Mouse (Mus musculus): ENCODE measurements at regions not wholly inside any gene's neighbourhood (a gene's known extent, or its start where the extent isn't known, plus 50 kb on each side); places are given as distances from the start of the nearest gene placed in this dataset.

DNA sequence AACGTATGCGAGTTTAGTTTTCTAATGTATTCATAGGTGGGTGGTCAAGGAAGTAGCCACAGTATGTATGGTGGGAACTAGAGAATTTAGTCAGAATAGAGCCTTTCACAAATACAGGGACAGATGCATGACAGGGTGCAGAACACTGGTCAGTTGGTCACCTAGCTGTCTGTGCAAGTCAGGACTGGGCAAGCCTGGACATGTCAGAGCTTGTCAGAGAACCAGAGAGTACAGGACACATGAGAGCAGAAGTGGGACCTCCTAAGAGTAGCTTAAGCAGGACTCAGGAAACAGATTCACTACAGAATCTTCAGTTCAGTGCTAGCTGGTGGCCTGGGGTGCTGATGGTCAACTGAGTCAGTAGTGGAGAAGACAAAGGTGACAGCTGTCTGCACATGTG lies 395.7 kb upstream of the Tnp1 start:
- no peak for DNase-seq

DNA sequence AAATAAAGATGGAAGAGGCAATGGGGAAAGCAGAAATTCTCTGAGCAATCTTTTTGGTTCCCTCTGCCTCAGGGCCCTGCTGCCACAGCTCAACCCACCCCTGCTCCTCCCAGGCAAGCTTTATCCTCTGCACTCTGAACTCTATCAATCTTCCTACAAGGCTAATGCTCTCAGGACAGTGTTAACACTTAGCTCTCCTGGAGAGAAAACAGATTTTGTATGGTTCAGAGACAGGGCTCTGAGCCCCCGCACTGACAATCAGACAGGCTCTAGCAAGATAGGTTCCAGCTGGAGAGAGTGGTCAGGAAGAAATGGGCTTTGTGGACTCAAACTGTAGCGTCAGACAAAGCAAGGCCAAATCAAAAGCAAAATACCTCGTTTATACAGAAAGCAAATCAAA lies 383.5 kb upstream of the Tnp1 start:
- peak; percentile 30 for DNase-seq

DNA sequence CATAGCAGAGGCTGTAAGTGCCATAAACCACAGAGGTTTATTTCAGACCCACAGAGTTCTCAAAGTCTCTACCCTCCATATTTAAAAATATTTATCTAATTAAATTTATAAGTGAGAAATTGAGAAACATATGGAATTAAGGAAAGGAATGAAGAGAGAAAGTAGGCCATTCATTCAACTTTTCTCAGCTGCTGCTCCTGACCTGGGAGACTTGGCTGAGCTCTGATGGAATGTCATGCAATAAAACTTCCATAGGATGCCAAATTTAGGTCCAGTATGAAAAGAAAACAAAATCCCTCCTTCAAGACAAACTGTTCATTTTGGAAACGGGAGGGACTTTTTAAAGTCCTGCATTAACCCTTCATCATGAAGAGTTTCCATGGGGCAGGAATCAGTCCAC lies 379.3 kb upstream of the Tnp1 start:
- DNase-seq, result no peak

DNA sequence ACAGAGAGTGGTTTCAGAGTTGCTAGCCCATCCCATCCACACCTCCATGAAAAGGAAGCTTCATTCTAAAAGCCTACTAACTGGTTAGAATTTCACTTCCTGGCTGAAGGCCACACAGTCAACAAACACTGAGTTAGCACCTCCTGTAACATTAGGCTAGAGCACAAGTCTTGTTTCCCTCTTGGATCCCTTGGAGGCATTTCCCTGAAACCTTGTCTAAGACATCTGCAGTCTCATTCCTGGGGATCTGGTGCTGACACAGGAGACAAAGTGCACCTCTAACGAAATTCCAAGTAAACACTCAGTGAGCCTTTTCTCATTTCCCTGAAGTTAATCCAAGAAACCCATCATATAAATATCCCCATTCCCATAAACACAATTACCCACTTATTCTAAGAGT lies 378.8 kb upstream of the Tnp1 start:
- DNase-seq, result no peak

DNA sequence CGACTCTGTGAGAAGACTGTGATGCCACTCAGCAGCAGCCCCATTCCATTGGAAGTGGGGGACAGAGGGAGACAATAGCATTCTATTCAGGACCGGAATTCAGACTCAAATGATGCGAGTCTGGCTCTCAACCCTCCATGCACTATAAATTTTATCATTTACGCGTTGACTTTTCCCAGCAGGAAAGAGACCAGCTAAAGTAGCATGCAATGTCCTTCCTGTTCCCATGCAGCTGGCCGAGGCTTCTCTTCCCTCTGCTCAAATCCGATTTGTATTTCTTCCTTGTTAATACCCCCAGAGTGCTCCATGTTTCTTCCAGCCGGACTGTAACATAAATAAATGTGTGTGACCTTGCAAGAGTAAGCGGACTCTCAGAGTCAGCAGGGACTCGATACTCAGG lies 376.4 kb upstream of the Tnp1 start:
- DNase-seq, result peak; percentile 21

DNA sequence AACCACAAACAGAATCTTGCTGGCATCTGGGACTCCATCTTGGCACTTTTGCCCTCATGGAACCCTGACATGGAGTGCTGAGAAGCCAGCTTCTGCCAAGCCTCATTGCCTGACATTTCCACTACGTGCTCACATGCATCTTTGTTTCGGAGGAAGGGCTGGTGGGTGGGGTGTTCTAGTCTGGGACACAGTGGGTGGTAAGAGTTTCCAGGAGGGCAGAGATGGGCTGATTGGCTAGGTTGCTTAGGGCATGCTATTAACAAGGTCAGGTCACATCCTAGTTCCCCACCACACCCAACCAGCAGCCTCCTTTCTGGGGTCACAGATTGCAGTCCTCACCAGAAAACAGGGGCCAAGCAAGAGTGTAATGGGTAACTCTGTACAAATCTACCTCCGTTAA lies 374.3 kb upstream of the Tnp1 start:
- DNase-seq, result no peak

DNA sequence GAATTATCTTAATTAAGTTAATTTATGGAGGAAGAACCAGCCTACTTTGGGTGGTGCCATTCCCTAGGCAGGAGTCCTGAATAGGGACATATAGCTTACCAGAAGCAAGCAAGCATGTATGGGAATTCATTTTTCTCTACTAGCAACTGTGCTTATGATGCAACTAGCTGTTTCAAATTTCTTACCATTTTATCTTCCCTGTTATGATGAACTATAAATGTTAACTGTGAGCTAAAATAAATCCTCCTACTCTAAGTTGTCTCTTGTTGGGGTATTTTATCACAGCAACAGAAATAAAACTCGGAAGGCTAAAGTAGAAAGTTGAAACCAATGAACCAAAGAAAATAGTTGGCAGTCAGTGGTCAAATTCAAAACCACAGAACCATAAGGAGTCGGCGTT lies 373.5 kb upstream of the Tnp1 start:
- DNase-seq, result no peak

DNA sequence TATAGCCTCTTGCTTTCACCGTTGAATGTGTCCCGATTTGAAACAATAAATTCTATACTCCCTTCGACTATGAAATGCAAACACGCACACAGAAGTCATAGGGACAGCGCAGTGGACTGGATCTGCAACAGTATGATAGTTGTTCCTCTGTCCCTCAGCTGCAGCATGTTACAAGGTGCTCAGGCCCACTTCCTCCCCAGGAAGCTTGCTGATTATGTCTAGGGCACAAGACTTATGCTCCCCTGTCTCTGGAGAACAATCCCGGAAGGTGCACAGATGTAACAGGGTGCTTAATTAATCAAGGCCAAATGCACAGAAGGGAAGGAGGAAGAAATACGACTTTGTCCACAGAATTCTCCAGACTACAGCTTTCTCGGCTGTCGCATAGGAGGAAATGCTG lies 365.9 kb upstream of the Tnp1 start:
- DNase-seq, result no peak

DNA sequence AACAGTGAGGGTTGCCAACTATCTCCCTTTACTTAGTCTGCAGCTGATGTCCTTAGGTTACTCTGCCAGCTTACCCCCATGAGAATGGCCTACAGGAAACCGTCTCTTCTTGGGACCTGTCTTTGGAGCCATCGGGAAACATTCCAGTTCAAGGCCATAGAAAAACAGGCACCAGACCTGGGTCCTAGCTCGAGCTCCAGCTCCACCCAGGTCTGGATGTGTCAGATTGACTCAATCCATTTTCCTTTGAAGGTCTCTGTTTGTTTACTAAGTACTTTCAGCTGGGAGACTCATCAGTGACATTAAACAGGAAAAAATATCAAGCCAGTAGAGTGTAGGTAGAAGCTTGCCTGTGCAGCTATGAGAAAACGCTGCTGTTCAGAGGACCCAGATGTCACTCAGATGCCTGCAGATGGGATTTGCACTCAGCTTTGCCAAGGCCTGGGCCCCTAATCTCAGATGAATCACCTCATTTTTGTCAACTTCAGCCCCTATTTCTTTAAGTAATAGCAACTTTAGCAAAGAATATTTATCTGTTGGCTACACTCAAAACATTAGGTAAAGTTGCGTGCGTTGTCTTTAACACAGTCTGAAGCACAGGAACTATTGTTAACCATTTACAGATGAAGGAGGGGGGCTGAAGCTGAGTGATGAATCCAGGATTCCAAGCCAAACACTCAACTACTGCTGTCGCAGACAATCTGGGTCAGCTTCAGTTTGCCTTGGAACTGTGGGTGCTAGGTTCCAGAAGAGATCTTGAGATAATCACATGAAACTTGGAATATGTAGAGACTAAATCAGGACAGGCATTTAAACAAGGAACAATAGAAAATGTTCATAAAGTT lies 359.0 kb upstream of the Tnp1 start:
- no peak for DNase-seq

DNA sequence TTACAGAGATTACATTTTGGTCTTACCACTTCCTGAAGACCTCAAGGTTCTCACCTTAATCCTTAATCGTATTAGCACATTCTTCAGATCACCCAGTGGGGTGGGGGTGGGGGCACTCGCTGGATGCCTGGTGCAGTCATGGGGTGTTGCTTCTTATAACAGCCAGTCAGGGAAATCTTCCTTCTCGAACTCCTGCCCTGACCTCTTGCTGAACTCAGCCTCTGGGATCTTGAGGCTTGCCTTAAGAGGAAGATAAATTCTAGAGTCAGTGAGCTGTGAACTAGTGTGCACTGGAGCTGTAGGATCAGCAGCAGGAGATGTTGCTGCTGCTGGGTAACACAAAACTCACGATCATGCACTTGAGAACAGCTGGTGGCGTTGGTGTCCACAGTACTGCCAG lies 352.5 kb upstream of the Tnp1 start:
- peak; percentile 30 for DNase-seq

DNA sequence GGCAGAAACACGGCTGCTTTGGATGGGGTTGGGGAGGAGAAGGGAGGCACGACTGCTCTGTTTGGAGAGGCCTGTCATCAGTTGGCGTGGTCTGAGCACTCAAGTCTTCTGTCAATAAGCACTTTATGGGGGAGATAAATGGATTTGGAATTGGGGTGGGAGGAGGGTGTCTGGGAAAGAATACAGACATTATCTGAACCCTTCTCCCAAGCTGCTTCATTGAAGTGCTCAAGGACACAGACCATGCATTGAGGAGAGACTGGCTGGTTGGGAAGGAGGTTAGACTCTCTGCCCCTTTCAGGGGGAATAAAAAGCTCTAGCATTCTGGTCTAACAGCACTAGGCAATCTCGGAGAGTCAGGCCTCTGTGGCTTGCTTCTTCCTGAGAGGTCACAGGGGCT lies 350.1 kb upstream of the Tnp1 start:
- no peak for DNase-seq

DNA sequence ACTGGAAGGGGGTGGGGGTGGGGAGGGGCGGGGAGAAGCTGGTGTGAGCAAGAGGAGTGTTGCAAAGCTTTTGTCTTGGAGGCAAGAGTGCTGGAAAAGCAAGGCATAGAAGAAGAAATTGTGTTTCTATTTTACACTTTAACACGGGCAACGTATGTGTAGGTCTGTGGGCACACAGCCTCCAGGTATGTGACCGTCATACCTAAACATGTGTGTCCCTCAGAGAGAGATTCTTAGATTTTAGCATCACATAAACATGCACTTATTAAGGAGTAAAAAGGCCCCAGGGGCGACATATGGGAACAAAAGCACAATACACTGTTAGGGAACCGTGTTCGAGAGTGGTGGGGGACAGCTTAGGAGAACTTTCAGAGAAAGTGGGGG lies 348.6 kb upstream of the Tnp1 start:
- DNase-seq, result no peak

DNA sequence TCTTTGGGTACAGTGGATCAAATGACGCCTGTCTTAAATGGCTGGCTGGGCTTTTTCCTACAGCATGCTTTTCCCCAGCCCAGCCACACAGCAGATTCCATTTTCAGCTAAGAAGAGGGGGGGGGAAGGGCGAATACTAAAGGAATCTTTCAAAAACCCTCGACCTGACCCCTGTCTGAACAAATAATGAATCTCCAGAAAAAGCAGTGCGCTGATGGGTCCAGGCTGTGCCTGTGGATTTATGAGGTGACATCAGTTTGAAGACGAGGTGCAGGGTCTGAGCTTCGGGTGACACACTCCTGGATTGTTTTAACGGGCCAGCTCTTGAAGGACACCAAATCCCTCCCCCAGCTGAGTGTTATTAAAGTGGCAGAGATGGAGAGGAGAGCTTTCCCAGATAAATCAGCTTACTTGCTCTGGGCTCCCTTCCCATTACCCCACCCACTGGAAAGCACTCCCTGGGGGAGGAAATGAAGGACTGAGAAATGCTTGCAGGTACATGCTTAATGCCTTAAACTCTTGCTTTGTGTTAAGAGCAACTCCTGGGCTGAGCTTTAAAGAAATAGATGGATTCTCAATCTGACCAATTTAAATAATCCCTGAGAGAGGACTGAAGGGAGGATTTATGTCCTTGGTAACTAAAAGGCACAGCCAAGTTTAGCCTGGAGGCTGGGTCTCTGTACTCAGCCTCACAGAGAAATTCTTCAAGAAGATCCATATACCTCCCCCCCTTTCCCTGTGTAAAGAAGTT lies 348.0 kb upstream of the Tnp1 start:
- peak; percentile 61 for DNase-seq

DNA sequence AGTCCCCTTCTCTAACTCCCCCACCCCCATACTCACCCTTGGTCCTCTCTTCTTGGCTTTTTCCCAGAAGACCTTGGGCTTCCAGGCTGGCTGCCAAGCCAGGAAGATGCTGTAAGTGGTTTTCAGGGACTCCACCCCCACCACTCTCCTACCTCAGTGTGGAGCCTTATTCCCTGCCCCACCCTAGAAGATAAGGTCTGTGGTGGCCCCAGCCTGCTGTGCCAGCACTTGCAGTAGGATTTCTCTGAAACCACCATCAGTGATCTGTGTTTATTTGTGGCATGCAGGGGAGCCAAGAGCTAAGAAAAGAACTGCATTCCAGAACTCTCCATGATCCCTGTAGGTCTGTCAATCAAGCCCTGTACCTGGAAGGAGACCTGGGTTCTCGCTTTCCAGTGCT lies 346.4 kb upstream of the Tnp1 start:
- DNase-seq, result peak; percentile 76

DNA sequence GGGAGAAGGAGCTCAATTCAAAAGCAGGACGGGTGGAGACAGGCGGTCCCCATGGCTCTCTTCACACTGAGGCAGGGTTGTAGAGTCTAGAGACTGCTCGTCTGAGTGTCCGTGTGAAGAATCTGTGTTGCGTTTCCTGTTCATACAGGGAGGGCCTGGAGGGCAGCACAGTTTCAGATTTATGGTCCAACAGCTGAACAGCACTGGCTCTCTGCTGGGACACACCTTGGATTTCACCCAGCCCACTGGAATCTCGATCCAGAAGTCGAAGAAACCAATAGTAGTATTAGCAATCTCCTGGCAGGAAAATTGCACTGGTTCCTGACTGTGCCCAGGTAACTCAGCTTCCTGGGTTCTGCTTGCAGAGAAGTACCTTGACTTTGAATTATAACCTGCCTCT lies 345.6 kb upstream of the Tnp1 start:
- DNase-seq, result no peak

DNA sequence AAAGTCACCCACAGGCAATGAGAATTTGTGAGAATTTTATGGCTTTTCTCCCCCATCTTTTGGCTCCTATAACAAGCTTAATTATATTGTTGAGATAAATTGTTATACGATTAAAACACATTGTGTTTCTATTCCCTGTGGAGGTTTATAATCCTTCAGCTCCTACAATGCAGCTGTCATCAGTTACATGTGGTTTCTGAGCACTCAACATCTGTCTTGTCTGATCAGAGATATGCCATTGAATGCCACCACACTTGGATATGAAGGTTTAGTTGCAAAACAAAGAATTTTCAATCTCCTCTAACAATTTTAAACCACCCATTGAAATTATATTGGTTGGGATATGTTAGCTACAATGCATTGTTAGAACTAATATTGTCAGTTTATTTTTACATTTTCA lies 338.7 kb upstream of the Tnp1 start:
- no peak for DNase-seq

DNA sequence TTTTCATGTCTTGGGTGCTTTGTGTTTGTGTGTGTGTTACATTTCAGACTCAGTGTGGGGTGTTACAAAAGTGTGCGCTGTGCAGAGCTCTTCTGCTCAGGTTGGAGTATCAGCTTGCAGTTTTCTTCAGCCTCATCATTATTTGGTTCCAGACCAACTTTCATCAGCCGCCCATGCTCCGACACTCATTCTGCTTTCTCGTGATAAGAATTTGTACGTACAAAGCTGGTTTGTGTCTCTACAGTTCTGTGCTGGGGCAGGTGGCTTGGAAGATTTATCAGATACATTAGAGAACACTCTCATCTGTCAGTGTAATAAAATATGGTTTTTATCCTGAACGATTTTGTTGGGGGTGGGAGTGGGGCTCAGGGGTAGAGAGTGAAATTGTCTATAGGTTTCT lies 332.8 kb upstream of the Tnp1 start:
- no peak for DNase-seq

DNA sequence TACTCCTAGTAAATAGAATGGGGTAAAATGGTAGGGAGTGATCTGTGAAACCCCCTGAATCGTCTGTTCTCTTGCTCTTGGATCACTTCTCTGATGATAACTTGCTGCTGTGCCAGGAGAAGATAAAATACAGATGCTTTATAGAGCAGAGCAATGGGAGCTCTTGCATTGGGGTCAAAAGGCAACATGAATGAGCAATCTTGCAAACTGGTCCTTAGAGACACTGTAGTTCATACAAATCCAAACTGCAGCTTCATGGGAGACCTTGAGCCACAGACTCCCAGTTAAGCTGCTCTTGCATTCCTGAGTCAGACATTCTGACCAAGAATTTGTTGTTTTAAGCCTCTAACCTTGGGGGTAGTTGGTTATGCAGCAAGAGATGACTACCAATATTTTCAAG lies 328.9 kb upstream of the Tnp1 start:
- DNase-seq, result no peak

DNA sequence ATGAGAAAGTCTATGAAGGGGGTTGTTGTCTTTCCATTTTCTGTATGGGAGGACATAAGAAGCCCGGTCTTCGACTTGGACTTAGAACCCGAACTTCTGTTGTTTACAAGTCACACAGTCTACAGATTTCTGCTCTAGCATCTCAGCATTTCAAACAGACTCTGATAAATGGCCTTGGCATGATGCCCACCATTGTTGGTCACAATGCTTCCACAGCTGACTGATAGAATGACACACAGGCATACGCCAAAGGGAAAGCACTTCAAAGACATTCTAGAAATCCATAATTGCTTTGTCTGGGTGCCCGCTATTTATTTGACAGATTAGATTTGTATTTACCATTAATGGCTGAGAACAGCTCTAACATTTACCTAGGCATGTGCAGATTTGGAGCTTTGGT lies 326.2 kb upstream of the Tnp1 start:
- peak; percentile 37 for DNase-seq

DNA sequence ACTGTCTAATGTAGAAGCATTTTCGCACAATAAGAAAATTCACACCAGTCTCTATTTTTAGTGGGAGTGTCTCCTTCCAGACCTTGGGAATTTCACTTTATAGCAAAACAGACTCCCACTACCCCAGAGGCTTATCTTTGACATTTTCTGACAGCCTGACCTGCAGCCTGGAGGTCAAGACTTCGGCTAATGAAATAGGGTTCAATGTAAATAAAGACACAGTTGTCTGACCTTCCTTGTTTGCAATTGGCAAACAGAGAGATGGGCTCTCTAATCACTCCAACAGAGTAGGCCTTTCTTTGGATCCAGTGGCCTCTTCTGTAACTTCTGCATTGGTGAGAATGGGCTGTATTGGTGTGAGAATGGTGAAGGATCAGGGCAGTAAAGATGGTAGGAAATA lies 321.7 kb upstream of the Tnp1 start:
- DNase-seq, result no peak

DNA sequence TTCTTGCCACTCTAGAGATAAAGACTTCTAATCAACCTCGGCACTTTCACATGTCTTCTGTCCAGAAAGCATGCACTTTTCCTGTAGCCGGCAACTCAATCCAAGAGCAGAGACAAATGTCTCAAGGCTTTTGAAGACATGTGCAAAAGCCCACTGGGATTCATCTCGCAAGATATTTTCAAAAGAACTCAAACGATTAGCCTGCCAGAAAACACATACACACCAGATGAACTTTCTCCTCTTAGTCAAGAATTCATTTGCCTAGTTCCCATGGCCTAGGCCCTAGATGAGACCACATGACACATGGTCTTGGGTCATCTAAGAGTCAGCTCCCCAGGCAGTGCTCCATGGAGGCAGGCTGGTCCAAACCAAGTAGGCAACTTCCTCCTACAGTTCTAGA lies 293.8 kb upstream of the Tnp1 start:
- DNase-seq, result no peak

DNA sequence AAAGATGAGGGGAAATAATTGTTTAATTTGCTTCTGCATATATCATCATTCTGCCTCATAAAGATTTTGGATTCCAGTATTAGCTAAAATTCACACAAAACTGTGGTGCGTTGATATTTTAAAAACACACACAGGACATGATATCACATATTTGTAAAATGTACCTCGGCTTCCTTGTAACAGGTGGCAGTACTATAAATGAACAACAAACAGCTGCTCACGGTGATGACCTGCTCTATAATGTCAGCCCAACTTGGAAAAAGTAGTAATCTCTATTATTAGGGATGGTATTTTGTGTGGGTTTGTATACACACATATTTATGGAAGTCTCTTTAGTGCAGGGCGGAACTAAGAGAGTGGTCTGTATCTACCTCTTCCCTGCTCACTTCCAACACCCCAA lies 292.7 kb upstream of the Tnp1 start:
- no peak for DNase-seq

DNA sequence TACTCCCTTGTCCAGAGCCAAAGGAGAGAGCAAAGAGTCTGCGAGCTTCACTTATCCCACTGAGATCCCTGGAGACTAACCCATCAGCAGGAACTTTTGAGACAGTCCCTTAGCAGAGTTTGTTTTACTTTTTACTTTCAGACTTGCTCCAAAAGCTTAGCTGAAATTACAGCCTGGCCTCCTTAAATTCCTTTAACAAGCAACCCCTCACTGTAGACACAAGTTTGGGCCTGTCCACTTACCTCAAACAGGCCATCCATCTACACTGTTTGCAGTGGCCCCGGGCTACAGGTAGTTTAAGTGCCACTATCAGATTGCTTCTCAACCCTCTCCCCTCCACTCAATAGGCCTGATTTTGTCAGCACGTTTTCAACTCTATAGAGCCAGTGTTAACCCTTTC lies 291.5 kb upstream of the Tnp1 start:
- no peak for DNase-seq

DNA sequence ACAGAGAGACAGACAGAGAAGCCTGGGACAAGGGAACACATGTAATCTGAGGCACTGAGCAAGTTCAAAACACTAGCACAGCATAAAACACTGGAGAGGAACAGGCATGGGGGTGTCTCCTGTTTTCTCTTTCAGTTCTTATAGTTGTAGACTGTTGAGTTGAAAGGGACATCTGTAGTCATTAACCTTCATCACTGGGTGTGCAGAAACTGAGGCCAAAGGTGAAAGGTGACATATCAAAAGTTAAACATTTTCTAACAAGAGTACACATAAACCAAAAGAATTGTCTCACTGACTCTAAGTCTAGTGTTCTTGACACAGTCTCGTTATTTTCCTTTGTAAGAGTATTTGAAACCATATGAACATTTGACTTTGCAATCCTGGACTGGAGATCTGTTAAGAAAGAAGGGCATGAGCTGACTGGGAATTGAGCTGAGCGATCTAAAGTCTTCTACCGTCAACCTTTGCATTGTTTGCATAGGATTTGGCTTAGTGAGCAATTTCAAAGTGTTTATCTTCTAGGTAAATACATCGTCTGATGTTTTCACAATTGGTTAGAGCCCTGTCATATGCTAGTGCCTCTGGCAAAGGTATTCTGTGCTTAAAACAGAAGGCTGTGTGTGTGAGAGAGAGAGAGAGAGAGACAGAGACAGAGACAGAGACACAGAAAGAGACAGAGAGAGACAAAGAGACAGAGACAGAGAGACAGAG lies 284.4 kb upstream of the Tnp1 start:
- no peak for DNase-seq
